ENCODE assay signal across 9 mouse cellular contexts in the genomic region with DNA sequence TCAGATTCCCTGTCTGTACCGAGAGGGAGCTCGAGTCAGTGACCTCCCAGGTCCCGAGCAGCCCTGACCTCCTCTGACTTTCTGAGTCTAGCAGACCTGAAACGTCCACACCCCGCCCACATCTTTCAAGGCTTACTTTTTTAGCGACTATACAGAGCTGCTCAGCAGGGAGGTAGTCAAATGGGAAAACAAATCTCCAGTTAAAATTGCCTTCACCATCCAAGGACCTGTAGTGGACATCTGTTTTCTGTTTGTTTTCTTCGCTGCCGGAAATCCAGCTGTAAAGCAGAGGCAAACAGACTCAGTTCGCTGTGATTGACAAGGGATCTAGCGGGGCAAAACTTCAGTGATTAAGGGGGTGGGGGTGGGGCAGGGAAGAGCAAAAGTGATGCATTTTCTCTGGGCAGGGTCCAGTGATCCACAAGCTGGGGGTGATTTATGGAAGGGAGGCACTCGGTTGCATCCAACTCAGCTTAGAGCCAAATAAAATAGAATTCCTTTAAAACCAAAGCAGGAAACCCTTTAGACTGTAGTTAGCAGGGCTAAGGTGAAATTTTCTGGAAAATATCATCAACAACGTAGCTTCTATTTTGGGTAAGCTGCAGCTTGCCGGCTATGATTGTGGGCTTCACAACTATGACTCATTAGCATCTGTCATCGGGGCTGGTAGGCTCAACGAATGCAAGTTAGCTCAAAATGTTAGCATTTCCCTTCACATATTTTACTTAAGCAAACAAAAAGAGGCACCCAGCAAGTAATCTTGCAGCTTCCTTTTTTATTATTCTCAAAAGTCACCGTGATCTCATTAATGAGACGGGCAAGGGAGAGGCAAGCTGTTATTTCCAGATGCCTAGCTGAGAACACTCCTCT.
DNase-seq lines count a peak whose midpoint lies in the region; ATAC-seq lines count a peak whose summit lies in the region.
"Had no signal": no experiment of that assay in that cellular context is flagged by ENCODE, and none has a peak within 500 bp of the region (broad histone marks: within the 10 kb centered on the region; RNA-seq: fewer than 3 reads in every experiment).

No protein-coding gene starts in this region.

- H3K27ac ChIP-seq in heart, embryonic 14.5 days (replicated peaks in 1 of 2; ENCODE audit: control insufficient read depth in 1 of 2, insufficient read depth in 1 of 2, low read depth in 2 of 2, low read length in 2 of 2), result no peak overlapping the region
- H3K27ac ChIP-seq in embryonic facial prominence, embryonic 14.5 days (replicated peaks; ENCODE audit: low read depth, low read length), result peak overlapping the region; percentile 16; the same call in 1 of the 2 replicates

- H3K9me3 ChIP-seq in heart, embryonic 14.5 days (ENCODE audit: control insufficient read depth, low read length), result no peaks in the 10 kb centered on the region
- H3K9me3 ChIP-seq in embryonic facial prominence, embryonic 14.5 days (ENCODE audit: control insufficient read depth, low read length), result no peaks in the 10 kb centered on the region
- H3K9me3 ChIP-seq: G1E had no signal

- H3K4me2 ChIP-seq in heart, embryonic 14.5 days (ENCODE audit: low read length), result peak overlapping the region; percentile 36
- H3K4me2 ChIP-seq in embryonic facial prominence, embryonic 14.5 days (ENCODE audit: low read depth, low read length), result peak overlapping the region; percentile 28

- intact Hi-C loops in left cerebral cortex, postnatal 14 days (cut with DNase I), result no loop called here

- peaks cover 9% of the 10 kb centered on the region in 2 experiments; a peak in 3 of 4 replicates for H3K4me1 ChIP-seq in heart, embryonic 14.5 days (ENCODE audit: control insufficient read depth in 2 of 2, insufficient read depth in 2 of 2, low read length in 2 of 2)
- peaks cover 11% of the 10 kb centered on the region; the same call in 1 of the 2 replicates for H3K4me1 ChIP-seq in embryonic facial prominence, embryonic 14.5 days (ENCODE audit: control insufficient read depth, insufficient read depth, low read length)

- no peak for ATAC-seq in heart, embryonic 14.5 days (ENCODE audit: insufficient number of reproducible peaks, insufficient read depth, low FRiP score, low read depth)
- ATAC-seq in embryonic facial prominence, embryonic 14.5 days (ENCODE audit: low read depth), result peak; percentile 26; the same call in 1 of the 2 replicates
- ATAC-seq in erythroid progenitor cell, adult 5-6 weeks (replicated peaks; ENCODE audit: low FRiP score, poor library complexity, severe bottlenecking), result no peak

- no peaks in the 10 kb centered on the region for H3K36me3 ChIP-seq in heart, embryonic 14.5 days (ENCODE audit: control insufficient read depth, insufficient read depth, low read length)
- 0 out of 2 replicates have a peak, but pooled peaks cover 3% of the 10 kb centered on the region for H3K36me3 ChIP-seq in embryonic facial prominence, embryonic 14.5 days (ENCODE audit: control insufficient read depth, insufficient read depth, low read length)
- H3K36me3 ChIP-seq: G1E had no signal

- 15% methylated on average over 17 of the region's 17 CpGs for WGBS in heart, embryonic 14.5 days
- 13% methylated on average over 17 of the region's 17 CpGs for WGBS in embryonic facial prominence, embryonic 14.5 days

- DNase-seq in heart, adult 11 months, result no peak
- DNase-seq in Muller cell, postnatal 12 days (ENCODE audit: inconsistent ontology term), result peak; percentile 32
- DNase-seq in embryonic facial prominence, embryonic 14.5 days (ENCODE audit: low spot score), result peak; percentile 49
- DNase-seq in left cerebral cortex, postnatal 14 days (ENCODE audit: low spot score in 2 of 2), result peak; percentile 44 to 61
- DNase-seq in T-cell, adult 2 months (ENCODE audit: low spot score), result no peak
- no peak for DNase-seq in c-Kit-positive CD71-positive TER-119-positive erythroid progenitor cells, embryonic 14.5 days (ENCODE audit: low spot score)

- no peak overlapping the region for H3K9ac ChIP-seq in heart, embryonic 14.5 days (ENCODE audit: low read length)
- no peak overlapping the region for H3K9ac ChIP-seq in embryonic facial prominence, embryonic 14.5 days (ENCODE audit: low read depth, low read length)

- H3K27me3 ChIP-seq in heart, embryonic 14.5 days (ENCODE audit: control insufficient read depth, insufficient read depth, low read length), result no peaks in the 10 kb centered on the region
- no peaks in the 10 kb centered on the region for H3K27me3 ChIP-seq in embryonic facial prominence, embryonic 14.5 days (replicated peaks; ENCODE audit: control insufficient read depth, insufficient read depth, low read length)

- H3K4me3 ChIP-seq in heart, embryonic 14.5 days (ENCODE audit: control insufficient read depth in 1 of 2, insufficient read depth in 1 of 2, low read depth in 1 of 2, low read length in 2 of 2), result no peak overlapping the region
- no peak overlapping the region for H3K4me3 ChIP-seq in embryonic facial prominence, embryonic 14.5 days (ENCODE audit: low read depth, low read length)

Comparison
In these comparisons a context has a peak if more than half of its experiments do, and no peak if none do; other contexts are left out.
1. DNase-seq: peak in Muller cell, postnatal 12 days (single experiment), embryonic facial prominence, embryonic 14.5 days (single experiment) and left cerebral cortex, postnatal 14 days (2 of 2); none in heart, adult 11 months (single experiment), T-cell, adult 2 months (single experiment) and c-Kit-positive CD71-positive TER-119-positive erythroid progenitor cells, embryonic 14.5 days (single experiment).